Mouse (Mus musculus) granulocyte monocyte progenitor cell, adult 5-6 weeks (primary cell): ENCODE results near the gene Insl5. TPM values are rescaled to one million over a fixed set of nuclear protein-coding genes. Genes with fewer than 3 reads are reported as not detected.

Source experiments
- total RNA-seq, 2 experiments: library from RNA; stranded (forward) in 1 of 2; stranded (reverse) in 1 of 2; fragments of 200-712, 200-1000 nt in 1 of 2; fragments of >200 nt in 1 of 2; fragmentation: Nextera tagmentation in 1 of 2; gene quantifications; 2 replicates each; pipeline ENCODE4 v1.2.3; 2014 to 2017

Insl5 gene
- total RNA-seq, 2 experiments from 2014 or later: not detected

Other genes starting within 250 kb of the Insl5 start
- gene Tctex1d1, start 48.2 kb downstream of the Insl5 start, total RNA-seq (2014; fragmentation: Nextera tagmentation): 9.4 and 25.4 TPM in 2 replicates
- 22.0 and 28.2 TPM in 2 replicates for gene Tctex1d1, start 48.2 kb downstream of the Insl5 start, total RNA-seq (2017)
- 50.9 and 69.9 TPM in 2 replicates for gene Mier1, start 87.5 kb upstream of the Insl5 start, total RNA-seq (2014; fragmentation: Nextera tagmentation)
- 60.5 and 63.6 TPM in 2 replicates for gene Mier1, start 87.5 kb upstream of the Insl5 start, total RNA-seq (2017)
- gene Wdr78, start 87.7 kb upstream of the Insl5 start, total RNA-seq (2014; fragmentation: Nextera tagmentation): 1.7 and 8.1 TPM in 2 replicates
- gene Wdr78, start 87.7 kb upstream of the Insl5 start, total RNA-seq (2017): 1.2 and 1.7 TPM in 2 replicates
- 14.2 and 20.6 TPM in 2 replicates for gene Slc35d1, start 188.3 kb upstream of the Insl5 start, total RNA-seq (2014; fragmentation: Nextera tagmentation)
- 5.0 and 5.6 TPM in 2 replicates for gene Slc35d1, start 188.3 kb upstream of the Insl5 start, total RNA-seq (2017)